Mouse (Mus musculus): ENCODE measurements around the gene Syt17.

DNA sequence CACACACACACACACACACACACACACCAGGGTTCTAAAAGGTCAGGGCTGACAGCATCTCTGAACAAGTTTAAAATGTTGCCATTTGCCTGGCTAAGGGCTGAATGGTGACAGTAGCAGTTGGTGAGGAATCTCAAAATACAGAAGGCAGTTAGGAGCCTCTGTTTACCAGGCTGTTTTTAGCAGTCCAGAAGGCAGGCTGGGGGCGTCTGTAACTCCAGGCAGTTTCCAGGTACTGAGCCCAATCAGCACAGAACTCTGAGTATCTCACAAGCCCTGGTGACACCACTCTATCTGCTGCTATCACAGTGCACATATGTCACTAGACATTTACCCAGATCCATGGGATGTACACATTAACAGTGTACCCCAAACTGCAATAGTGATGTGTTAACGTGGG is 19.1 kb downstream of the Syt17 start:
- TF ChIP-seq CTCF (IDR thresholded peaks at IDR 0.05), result no peak
- TF ChIP-seq POLR2A (IDR thresholded peaks at IDR 0.05; ENCODE audit: insufficient read depth, low read depth, low read length), result no peak
- no peak for TF ChIP-seq EP300 (IDR thresholded peaks at IDR 0.05; ENCODE audit: insufficient read depth, low read depth, low read length)
